Mouse (Mus musculus): ENCODE data around the gene Cybrd1. TPM values are rescaled to one million over a fixed set of nuclear protein-coding genes. Genes with fewer than 3 reads are reported as not detected.

The Cybrd1 gene
- polyA plus RNA-seq, 1 experiment = 1.5 TPM

DNA sequence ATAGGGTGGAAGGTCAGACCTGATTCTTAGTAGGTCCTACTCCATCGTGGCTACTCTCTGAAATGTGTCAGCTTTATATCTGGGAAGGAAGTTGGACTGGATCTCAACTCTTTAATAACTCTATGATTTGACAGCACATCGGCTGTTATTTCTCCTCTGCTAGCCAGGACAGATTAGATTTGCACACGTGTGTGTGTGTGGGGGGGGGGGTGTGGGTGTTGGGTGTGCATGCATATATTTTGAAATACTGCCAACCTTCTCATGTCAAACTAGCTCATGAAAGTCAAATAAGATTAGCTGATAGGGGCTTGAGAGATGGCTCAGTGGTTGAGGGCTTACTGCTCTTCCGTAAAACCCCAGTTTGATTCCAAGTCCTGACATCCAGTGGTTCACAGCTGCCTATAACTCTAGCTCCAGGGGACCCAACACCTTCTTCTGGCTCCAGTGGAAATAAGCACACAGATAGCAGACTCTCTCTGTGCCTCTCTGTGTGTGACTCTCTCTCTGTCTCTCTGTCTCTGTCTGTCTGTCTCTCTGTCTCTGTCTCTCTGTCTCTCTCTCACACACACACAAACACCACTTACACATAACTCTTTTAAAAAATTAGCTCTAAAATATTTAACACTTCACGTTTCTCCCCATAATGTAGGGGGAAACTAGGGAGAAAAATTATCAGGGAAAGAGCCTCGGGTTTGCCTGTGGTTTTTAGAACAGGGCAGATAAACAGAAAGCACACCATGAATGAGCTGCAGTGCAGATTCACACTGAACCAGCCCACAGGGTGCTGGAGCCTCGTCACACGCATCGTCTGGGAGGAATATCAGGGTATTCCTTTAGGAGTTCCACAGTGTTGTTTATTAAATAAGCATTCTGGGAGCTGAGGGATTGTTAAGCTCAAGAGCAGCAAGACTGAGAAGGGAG is 58.9 kb downstream of the Cybrd1 start:
- WGBS = 57% methylated on average over 9 of the region's 9 CpGs
- no peak for TF ChIP-seq CTCF (IDR thresholded peaks at IDR 0.05; ENCODE audit: extremely low read depth, insufficient read length, insufficient replicate concordance, low read depth, low read length)
- no peak for TF ChIP-seq POLR2A (IDR thresholded peaks at IDR 0.05; ENCODE audit: low read depth, low read length)
- no peaks in the 10 kb centered on the region for H3K4me1 ChIP-seq (ENCODE audit: control insufficient read depth, insufficient read depth, insufficient read length, low read length)
- no peak overlapping the region for H3K4me3 ChIP-seq (ENCODE audit: low read depth, low read length)
- H3K27me3 ChIP-seq (ENCODE audit: control insufficient read depth, insufficient read depth, low read length) = no peaks in the 10 kb centered on the region
- no peaks in the 10 kb centered on the region for H3K36me3 ChIP-seq (ENCODE audit: control insufficient read depth, insufficient read depth, low read length)
- no peak overlapping the region for H3K27ac ChIP-seq (ENCODE audit: insufficient read depth, low read depth, low read length)

DNA sequence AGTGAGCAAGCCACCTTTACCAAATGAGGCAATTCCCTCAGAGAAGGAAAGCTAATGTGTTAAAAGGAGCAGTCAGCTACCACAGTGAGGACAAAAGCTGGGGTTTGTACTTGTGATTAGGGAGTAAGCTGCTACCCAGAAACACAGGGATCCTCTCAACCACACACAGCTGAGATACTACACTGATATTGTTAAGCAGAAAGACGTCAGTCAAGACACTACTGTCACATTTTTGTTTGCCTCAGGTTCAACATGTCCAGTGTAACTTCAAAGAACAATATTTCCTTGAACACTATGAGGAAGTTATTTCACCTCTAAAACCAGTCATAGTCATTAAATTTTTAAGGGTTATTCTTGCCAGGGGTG is 59.5 kb downstream of the Cybrd1 start:
- WGBS = 60% methylated on average over 1 of the region's 1 CpGs
- Histone ChIP-seq H3K27ac (ENCODE audit: insufficient read depth, low read depth, low read length) (no peak overlapping the region), H3K4me3 (ENCODE audit: low read depth, low read length) (no peak overlapping the region), H3K36me3 (ENCODE audit: control insufficient read depth, insufficient read depth, low read length) (no peaks in the 10 kb centered on the region), H3K27me3 (ENCODE audit: control insufficient read depth, insufficient read depth, low read length) (no peaks in the 10 kb centered on the region), H3K4me1 (ENCODE audit: control insufficient read depth, insufficient read depth, insufficient read length, low read length) (no peaks in the 10 kb centered on the region)
- TF ChIP-seq POLR2A (IDR thresholded peaks at IDR 0.05; ENCODE audit: low read depth, low read length) (no peak), CTCF (IDR thresholded peaks at IDR 0.05; ENCODE audit: extremely low read depth, insufficient read length, insufficient replicate concordance, low read depth, low read length) (no peak)

DNA sequence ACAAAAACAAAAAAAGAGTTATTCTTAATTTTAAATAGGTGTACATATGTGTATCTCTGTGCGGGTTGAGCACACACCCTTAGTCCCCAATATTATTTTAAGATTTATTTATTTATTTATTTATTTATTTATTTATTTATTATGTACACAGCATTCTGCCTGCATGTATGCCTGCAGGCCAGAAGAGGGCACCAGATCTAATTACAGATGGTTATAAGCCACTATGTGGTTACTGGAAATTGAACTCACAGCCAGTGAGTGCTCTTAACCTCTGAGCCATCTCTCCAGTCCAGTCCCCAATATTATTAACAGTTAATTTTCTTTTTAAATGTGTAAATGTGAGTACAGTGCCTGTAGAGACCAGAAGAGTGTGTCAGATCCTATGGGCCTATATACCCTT is 60.0 kb downstream of the Cybrd1 start:
- Histone ChIP-seq H3K27ac (ENCODE audit: insufficient read depth, low read depth, low read length) (no peak overlapping the region), H3K36me3 (ENCODE audit: control insufficient read depth, insufficient read depth, low read length) (no peaks in the 10 kb centered on the region), H3K4me3 (ENCODE audit: low read depth, low read length) (no peak overlapping the region), H3K4me1 (ENCODE audit: control insufficient read depth, insufficient read depth, insufficient read length, low read length) (no peaks in the 10 kb centered on the region), H3K27me3 (ENCODE audit: control insufficient read depth, insufficient read depth, low read length) (no peaks in the 10 kb centered on the region)
- WGBS = 98% methylated on average over 1 of the region's 1 CpGs
- no peak for TF ChIP-seq CTCF (IDR thresholded peaks at IDR 0.05; ENCODE audit: extremely low read depth, insufficient read length, insufficient replicate concordance, low read depth, low read length)
- no peak for TF ChIP-seq POLR2A (IDR thresholded peaks at IDR 0.05; ENCODE audit: low read depth, low read length)

DNA sequence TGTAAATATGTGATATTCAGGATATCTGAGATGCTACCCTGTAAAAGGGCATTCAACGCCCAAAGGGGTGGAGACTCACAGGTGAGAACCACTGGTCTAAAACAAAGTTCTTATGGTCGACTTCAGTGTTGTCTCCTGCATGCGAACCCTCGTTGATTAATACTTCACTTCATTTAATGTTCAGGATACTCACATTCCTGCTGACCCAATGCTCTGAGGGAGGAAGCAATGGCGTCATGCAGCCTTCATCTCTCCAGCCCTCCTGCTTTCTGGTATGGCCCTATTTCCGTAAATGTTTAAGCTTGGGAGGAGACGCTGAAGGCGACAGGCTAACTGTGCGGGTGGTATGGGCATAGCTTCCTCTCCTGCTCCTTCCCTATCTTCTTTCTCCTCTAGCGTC is 62.0 kb downstream of the Cybrd1 start:
- TF ChIP-seq CTCF (IDR thresholded peaks at IDR 0.05; ENCODE audit: extremely low read depth, insufficient read length, insufficient replicate concordance, low read depth, low read length) (no peak), POLR2A (IDR thresholded peaks at IDR 0.05; ENCODE audit: low read depth, low read length) (no peak)
- no peak overlapping the region for H3K4me3 ChIP-seq (ENCODE audit: low read depth, low read length)
- no peaks in the 10 kb centered on the region for H3K36me3 ChIP-seq (ENCODE audit: control insufficient read depth, insufficient read depth, low read length)
- H3K27ac ChIP-seq (ENCODE audit: insufficient read depth, low read depth, low read length) = no peak overlapping the region
- H3K27me3 ChIP-seq (ENCODE audit: control insufficient read depth, insufficient read depth, low read length) = no peaks in the 10 kb centered on the region
- no peaks in the 10 kb centered on the region for H3K4me1 ChIP-seq (ENCODE audit: control insufficient read depth, insufficient read depth, insufficient read length, low read length)
- WGBS = 93% methylated on average over 10 of the region's 10 CpGs

DNA sequence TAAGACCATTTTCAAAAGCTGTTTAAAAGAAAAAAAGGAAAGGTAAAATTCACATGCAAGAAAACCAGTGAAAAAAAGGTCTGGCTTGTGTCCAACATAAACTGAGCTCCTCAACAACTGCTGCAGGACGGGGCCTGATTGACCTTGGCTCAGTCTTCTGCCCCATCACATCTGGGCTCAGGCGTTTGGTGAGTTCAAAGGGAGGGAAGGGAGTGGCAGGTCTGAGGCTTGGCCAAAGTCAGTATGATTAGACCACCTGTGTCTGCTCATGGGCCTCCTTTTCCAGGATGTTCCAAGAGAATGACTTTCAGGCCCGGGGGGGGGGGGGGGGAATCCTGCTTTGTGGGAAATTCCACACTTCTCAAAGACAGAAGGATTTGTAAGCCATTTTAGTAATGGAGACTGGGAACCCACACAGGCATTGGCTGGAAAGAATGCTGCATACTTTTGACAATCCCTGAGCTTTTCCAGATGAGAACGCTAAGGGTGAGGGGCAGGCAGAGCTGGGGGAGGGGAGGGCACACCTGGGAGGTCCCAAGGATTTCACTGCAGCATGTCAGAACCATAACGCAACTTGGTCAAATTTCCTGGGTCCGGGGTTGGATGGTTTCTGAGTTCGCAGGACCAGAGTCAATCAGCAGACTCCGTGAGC is 63.0 kb downstream of the Cybrd1 start:
- 47% methylated on average over 8 of the region's 8 CpGs for WGBS
- TF ChIP-seq CTCF (IDR thresholded peaks at IDR 0.05; ENCODE audit: extremely low read depth, insufficient read length, insufficient replicate concordance, low read depth, low read length) (no peak), POLR2A (IDR thresholded peaks at IDR 0.05; ENCODE audit: low read depth, low read length) (no peak)
- Histone ChIP-seq H3K27me3 (ENCODE audit: control insufficient read depth, insufficient read depth, low read length) (no peaks in the 10 kb centered on the region), H3K4me1 (ENCODE audit: control insufficient read depth, insufficient read depth, insufficient read length, low read length) (no peaks in the 10 kb centered on the region), H3K27ac (ENCODE audit: insufficient read depth, low read depth, low read length) (no peak overlapping the region), H3K36me3 (ENCODE audit: control insufficient read depth, insufficient read depth, low read length) (no peaks in the 10 kb centered on the region), H3K4me3 (ENCODE audit: low read depth, low read length) (no peak overlapping the region)

DNA sequence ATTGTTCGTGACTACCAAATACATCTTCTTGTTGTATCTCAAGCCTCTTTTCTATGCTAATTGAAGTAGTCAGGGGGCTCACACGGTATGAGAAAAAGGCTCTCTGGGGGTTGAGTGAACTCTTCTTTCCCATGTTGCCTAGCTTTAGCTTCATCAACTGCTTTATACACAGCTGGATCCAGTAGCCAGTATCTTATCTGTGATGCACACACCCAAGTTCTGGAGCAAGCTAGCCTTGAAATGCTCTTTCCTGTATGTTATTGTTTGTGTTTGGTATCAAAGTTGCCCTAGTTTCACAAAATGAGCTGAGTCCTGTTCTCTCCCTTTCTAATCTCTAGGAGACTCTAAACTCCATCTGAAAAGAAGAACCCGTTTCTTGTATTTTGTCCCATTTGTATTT is 70.2 kb downstream of the Cybrd1 start:
- no peak for TF ChIP-seq CTCF (IDR thresholded peaks at IDR 0.05; ENCODE audit: extremely low read depth, insufficient read length, insufficient replicate concordance, low read depth, low read length)
- TF ChIP-seq POLR2A (IDR thresholded peaks at IDR 0.05; ENCODE audit: low read depth, low read length) = no peak
- no peaks in the 10 kb centered on the region; the same call in none of the 2 replicates for H3K27me3 ChIP-seq (ENCODE audit: control insufficient read depth, insufficient read depth, low read length)
- WGBS = 65% methylated on average over 3 of the region's 3 CpGs
- H3K27ac ChIP-seq (ENCODE audit: insufficient read depth, low read depth, low read length) = no peak overlapping the region
- H3K4me1 ChIP-seq (ENCODE audit: control insufficient read depth, insufficient read depth, insufficient read length, low read length) = no peaks in the 10 kb centered on the region
- H3K36me3 ChIP-seq (ENCODE audit: control insufficient read depth, insufficient read depth, low read length) = no peaks in the 10 kb centered on the region
- H3K4me3 ChIP-seq (ENCODE audit: low read depth, low read length) = no peak overlapping the region

DNA sequence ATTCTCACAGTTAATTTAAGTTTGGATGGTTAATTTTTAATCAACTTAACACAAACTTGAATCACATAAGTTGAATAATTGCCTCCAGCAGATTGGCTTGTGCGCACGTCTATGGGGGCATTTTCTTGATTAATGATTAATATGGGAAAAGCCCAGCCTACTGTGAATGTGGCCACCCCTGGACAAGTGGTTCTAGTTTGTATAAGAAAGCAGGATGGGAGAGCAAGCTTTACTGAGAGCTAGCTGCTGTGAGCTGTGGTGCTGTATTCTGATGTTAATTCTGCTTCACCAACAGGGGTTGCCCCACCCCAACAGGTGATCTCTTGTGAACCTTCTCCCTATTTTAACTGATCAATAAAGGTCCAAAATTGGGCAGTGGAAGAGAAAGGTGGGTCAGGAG is 71.1 kb downstream of the Cybrd1 start:
- H3K27ac ChIP-seq (ENCODE audit: insufficient read depth, low read depth, low read length) = no peak overlapping the region
- no peaks in the 10 kb centered on the region; the same call in none of the 2 replicates for H3K27me3 ChIP-seq (ENCODE audit: control insufficient read depth, insufficient read depth, low read length)
- H3K4me3 ChIP-seq (ENCODE audit: low read depth, low read length) = no peak overlapping the region
- no peaks in the 10 kb centered on the region for H3K36me3 ChIP-seq (ENCODE audit: control insufficient read depth, insufficient read depth, low read length)
- 26% methylated on average over 2 of the region's 2 CpGs for WGBS
- TF ChIP-seq CTCF (IDR thresholded peaks at IDR 0.05; ENCODE audit: extremely low read depth, insufficient read length, insufficient replicate concordance, low read depth, low read length) (no peak), POLR2A (IDR thresholded peaks at IDR 0.05; ENCODE audit: low read depth, low read length) (no peak)
- no peaks in the 10 kb centered on the region for H3K4me1 ChIP-seq (ENCODE audit: control insufficient read depth, insufficient read depth, insufficient read length, low read length)

Data from small intestine, adult 2 months (tissue).